Mouse (Mus musculus) embryo, embryonic 9.5 days (tissue): ENCODE measurements around the gene Pmch.

ENCODE experiments used
- DNase-seq: peaks from one replicate; pipeline ENCODE4 v3.0.0-alpha.2; 2017; ENCODE audit errors: extremely low spot score

Pmch gene

DNA sequence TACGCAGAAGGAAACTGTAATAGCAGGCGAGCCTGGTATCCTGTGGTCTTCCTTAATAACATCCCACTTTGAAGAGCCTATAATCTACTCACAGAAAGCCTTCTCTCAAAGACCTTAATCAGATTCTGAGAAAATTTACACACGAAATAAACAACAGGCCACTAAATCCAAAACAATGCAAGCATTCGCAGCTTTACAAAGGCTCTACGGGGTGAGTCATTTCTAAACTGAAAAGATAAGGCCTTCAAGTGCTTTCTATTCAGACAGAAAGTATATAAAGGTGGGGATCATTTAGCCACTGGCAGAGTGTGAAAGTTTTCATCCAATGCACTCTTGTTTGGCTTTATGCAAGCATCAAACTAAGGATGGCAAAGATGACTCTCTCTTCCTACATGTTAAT is at the start of gene Pmch:
Gene Pmch, plus strand, starts transcription at position 301 of the 400 bp plus-strand sequence.
- DNase-seq = no peak

DNA sequence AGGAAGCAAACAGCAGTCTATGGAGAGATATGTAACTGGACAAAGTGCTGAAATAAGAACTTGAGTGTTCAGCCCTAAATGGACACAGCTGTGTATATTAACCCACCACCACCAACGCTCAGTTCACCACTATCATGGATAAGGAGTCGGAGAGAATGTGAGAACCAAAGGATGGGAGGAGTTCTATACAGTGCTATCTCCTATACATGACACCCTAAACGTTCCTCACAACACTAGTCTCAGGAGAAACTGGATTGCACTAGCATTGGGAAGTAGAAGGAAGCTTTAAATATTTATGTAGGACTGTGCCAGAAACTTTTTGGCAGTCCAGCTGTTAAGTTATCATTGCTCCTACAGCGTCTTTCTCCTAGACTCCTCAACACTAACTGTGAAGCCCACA is 46.6 kb upstream of the Pmch start:
- no peak for DNase-seq

DNA sequence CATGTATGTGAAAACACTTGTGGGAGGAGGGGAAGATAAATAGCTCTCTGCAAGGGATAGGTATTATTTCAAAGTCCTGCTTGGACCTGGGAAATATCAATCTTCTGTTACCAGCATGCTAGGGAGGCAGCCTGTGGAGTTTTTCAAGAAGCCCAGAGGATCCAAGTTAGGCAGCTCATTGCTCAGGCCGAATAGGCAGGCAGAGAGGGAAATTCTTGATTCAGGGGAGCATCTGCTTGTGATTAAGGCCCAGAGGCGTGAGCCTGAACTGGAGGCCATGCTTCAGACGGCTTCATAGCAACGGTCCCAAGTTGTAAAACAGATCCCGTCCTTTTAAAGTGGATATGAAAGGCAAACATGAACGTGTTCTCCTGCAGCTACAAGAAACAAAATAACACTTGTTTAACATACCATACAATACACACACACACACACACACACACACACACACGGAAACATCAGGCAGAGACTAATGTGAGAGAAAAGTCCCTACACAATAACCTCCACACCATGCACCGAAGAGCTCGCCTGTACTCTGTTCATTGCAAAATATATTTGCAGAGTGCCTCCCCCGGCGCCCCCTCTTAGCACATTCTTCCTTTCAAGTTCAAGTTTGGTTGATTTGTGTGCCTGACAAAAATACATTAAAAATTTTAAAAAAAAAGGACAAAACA is 44.6 kb upstream of the Pmch start:
- peak; percentile 52 for DNase-seq

DNA sequence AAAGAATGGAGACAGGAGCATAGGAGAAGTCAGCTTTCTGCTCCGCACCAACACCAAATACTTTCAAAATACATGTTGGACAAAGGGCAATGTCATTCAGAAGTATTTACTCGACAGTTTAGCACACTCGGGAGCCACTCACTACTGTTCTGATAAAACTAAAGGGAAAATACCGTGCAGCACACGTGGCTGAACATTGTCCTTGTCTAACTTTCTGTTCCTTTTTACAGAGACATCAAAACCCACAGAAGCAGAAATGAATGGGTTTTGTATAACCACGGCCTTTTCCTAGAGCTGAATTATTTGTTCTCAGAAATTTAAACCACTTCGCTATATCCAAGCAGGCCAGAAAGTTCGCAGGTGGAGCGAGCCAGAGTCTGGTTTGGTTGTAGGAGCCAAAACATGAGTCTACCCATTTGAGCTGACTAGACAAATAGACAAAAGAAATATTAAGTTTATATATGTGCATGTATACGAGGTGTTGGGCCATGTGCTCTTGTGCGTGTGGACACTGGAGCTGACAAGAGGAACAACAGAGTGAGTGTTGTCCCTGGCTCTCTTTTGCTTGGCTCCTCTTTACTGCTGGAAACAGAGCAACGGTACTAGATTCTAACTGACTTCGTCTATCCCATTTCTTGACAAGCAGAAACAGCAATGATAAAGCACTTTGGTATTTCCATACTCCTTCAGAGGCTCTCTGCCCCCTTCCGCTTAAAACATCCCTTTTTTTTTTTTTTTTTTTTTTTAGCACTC is 36.5 kb upstream of the Pmch start:
- DNase-seq = no peak

DNA sequence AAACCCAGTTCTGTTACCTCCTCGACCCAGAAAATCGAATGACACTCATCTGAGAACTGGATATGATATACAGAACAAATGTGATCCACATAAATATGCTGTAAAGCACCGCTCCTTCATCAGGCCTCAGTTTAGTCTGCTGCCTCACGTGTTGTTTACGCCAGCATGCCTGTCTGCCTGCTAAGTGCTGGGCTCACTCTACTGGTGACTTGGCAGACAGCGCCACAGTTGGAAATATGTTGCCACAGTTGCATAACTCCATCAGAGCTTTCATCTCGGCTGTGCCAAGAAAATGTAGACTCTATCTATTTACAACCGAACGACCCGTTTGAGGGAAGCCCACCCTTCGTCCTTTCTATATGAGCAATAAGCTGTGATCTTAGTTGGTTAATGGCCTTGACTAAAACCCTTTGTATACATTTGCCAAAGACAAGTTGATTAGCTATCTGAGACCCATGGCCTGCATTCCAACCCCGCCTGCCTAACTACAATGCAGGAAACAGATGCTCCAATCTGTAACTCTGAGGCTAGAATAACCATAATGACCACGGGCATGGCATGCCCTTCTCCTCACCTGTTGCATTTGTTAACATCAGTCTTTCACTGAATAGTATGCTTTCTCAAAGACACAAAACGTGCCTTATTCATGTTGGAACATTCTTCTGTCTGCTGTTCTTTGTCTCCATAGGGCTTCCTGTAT is 33.8 kb upstream of the Pmch start:
- no peak for DNase-seq

DNA sequence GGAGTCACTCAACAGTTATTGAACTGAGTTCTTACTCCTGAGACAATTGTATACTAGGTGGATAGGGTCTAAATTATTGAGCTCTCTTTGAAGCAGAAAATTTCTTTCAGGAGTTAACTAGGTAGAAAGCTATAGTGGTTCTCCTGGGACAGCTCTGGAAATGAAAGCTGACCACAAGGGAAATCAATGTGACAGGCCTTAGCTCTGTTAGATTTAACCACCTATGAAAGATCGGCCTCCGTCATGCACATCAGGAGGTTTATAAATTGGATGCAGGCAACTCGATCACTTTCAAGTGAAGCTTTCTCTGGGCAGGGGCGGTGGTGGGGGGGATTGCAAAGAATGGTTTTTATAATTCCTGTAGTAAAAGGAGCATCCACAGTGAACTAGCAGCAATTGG is 27.4 kb upstream of the Pmch start:
- no peak for DNase-seq

DNA sequence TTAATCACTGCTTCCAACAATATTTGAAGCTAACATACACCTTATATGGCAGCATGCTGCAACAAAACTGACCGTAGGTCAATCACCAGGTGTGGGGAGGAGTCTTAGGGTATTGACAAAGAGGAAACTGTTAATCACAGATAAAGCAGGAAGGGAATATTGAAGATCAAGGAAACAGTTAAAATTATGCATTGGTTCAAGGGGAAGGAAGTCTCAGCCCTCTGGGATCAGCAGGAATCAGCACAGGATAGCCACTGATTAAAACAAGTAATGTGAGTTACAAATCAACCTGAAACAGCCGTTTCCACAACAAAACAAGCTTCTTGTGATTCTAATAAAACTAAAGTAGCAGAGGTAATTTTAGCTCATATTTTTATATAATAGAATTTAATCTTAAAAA is 26.0 kb upstream of the Pmch start:
- no peak for DNase-seq

DNA sequence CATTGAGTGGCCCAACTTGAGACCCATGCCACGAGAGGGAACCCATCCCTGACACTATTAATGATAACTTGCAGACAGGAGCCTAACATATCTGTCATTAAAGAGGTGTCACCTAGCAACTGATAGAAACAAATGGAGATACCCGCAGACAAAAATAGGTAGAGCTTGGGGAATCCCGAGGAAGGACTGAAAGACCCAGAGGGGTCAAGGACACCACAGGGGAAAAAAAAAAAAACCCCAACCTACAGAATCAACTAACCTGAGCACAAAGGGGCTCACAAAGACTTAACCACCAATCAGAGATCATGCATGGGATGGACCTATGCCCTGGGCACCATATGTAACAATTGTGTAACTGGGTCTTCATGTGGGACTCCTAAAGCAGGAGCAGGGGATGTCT is 23.5 kb upstream of the Pmch start:
- no peak for DNase-seq

DNA sequence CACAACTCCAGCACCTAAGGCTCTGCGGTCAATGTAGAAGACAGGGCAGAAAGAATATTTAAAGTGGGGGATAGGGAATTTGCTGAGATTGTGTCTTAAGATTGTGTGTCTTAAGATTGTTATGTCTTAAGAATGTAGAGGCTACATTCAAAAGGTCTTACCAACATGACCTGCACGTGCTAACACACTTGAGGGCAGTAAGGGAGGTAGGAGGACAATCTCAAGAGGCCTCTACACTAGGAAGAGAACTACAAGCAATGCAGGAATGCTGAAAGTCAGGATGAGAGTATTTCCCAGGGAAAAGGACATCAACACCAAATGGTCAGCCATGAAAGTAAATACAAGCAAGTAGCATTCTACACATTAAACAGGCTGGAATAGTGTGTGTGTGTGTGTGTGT is 15.3 kb downstream of the Pmch start:
- no peak for DNase-seq

DNA sequence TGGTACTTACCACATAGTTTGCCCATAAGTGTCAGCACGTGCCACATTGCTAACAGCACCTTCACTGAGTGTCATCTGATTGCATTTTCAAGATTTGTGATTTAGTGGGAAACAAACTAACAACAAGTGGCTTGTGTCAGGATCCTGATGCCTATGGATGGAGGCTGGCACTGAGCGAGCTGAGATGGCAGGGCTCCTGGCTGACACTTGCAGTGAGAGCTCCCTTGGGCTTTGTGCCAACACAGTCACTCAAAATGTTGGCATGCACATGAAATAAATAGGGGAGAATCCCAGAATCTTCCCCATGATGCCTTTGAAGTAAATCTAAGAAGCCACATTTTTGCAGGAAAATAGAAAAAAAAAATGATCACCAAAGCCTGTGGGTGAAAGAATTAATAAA is 22.4 kb downstream of the Pmch start:
- no peak for DNase-seq

DNA sequence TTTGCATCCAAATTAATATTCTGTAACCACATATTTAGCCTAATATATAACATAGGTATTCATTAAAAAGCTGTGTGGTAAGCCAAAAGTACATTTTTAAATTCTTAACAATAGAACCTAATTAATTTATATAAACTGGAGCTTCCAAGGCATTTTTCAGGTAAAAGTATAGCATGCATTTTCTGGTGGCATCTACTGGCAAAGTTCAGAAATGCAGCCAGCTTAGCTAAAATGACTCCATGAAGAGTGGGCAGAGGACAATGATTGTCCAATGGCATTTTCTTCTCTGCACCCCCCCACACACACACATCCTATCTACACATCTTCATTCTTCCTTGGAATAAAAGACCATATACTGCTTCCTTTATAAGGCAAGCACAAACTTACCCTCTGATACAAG is 28.8 kb downstream of the Pmch start:
- no peak for DNase-seq

DNA sequence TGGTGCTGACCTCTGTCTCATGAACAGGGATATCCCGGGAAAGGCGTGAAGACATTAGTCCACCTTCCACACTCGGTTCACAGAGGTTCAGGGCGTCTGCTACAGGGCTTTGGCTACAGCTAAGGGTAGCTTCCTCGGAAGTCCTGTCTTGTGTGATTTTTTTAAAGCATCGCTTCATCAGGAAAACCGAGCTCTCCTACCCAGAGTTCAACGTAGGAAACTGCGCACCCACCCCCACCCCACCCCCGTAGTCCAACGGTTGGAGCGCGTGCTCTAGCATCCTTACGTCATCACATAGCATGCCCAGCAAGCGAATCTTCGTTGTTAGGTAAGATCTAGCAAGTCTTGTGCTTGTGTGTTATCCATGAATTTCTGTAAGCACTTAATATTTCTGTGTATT is 44.8 kb downstream of the Pmch start:
- DNase-seq = no peak
